Mouse (Mus musculus) testis, adult 2 months (tissue): Measurements from ENCODE around the gene Apba1.

Source experiments
- CTCF ChIP-seq: fragments of 200-500 bp; IDR thresholded peaks from 2 replicates; pipeline ENCODE4 v1.5.1; 2012; ENCODE audit warnings: low read depth, mild to moderate bottlenecking, inconsistent platforms, low read length, moderate library complexity; ENCODE audit not compliant: control insufficient read depth, insufficient read depth, insufficient replicate concordance
- POLR2A ChIP-seq: fragments of 200-500 bp; IDR thresholded peaks from 2 replicates; pipeline ENCODE4 v1.6.1; 2012; ENCODE audit warnings: low read depth, mild to moderate bottlenecking, inconsistent platforms, low read length, moderate library complexity; ENCODE audit not compliant: control insufficient read depth

DNA sequence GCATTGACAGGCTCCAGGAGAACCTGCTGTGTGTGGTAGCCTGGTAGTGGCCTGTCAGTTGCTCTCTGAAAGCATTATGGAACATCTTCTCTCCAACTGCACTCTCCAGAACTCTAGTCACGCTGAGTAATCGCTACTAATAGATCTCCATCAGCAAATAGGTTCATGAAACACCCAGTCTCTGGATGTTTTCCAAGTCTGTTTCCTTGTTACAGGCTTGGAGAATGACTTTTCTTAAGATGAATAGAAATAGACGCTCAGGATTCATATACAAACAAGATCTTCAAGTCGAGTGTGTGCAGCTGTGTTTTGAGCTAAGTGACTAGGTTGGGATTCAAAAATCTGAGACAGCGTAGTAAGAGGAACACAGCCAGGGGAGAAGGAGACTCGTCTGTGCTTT, 165.4 kb downstream of the Apba1 start:
- TF ChIP-seq CTCF: no peak
- no peak for TF ChIP-seq POLR2A
